9 mouse cellular contexts compared by ENCODE assay signal in the genomic region with DNA sequence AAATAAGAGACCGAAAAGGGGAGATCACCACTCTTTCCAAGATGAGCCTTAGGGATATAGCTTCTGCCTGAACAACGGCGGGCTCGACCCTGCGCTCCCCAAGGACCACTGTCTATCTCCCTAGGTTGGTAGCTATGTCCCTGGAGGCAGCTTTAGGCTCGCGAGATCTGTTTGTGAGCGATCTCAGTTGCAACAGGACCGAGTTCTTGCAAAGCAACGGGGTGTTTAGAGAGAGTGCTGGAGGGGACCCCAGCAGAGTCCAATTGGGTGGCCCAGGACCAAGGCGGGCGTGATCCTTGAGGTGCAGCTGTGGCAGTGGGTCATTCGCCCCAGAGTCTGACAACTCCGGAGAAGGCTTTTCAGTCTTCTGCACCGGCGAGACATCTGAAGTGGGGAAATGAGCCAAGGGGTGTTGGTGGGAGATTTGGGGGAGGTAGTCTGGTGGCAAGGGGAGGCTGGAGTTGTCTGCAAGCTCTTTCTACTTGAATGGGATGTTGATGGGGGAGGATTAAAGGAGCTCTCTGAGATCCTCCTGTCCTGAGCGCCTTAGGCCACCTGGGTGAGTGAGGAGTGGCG. TPM values are rescaled to one million over a fixed set of nuclear protein-coding genes. Genes with fewer than 3 reads are reported as not detected.
DNase-seq lines count a peak whose midpoint lies in the region; ATAC-seq and TF ChIP-seq lines count a peak whose summit lies in the region.
"Had no signal": no experiment of that assay in that cellular context is flagged by ENCODE, and none has a peak within 500 bp of the region (broad histone marks: within the 10 kb centered on the region; RNA-seq: fewer than 3 reads in every experiment).

No protein-coding gene starts in this region.

- H3K36me3 ChIP-seq in heart, embryonic 12.5 days, result no peaks in the 10 kb centered on the region
- H3K36me3 ChIP-seq in embryonic facial prominence, embryonic 11.5 days (replicated peaks; ENCODE audit: control insufficient read depth, insufficient read depth, low read depth, low read length), result no peaks in the 10 kb centered on the region
- H3K36me3 ChIP-seq in hindbrain, postnatal 0 days (ENCODE audit: insufficient read depth, low read length), result 0 out of 2 replicates have a peak, but pooled peaks cover 4% of the 10 kb centered on the region
- peaks cover 11% of the 10 kb centered on the region; the same call in 1 of the 2 replicates for H3K36me3 ChIP-seq in neural tube, embryonic 12.5 days
- no peaks in the 10 kb centered on the region for H3K36me3 ChIP-seq in thymus, adult 2 months (ENCODE audit: control insufficient read depth, insufficient read depth, low read length)
- H3K36me3 ChIP-seq: G1E had no signal

- ATAC-seq in heart, embryonic 12.5 days (ENCODE audit: insufficient number of reproducible peaks, low FRiP score), result no peak
- no peak; the same call in 1 of the 2 replicates for ATAC-seq in embryonic facial prominence, embryonic 11.5 days (replicated peaks; ENCODE audit: insufficient number of reproducible peaks, low FRiP score, low TSS enrichment, low read depth)
- ATAC-seq in hindbrain, postnatal 0 days, result peak; percentile 47
- ATAC-seq in neural tube, embryonic 12.5 days (ENCODE audit: low FRiP score, low read depth), result peak; percentile 30

- H3K4me1 ChIP-seq in heart, embryonic 12.5 days (replicated peaks), result peaks cover 15% of the 10 kb centered on the region
- H3K4me1 ChIP-seq in embryonic facial prominence, embryonic 11.5 days (ENCODE audit: control insufficient read depth, insufficient read depth, low read length), result peaks cover 6% of the 10 kb centered on the region
- H3K4me1 ChIP-seq in hindbrain, postnatal 0 days (ENCODE audit: insufficient read depth, low read length), result peaks cover 13% of the 10 kb centered on the region
- H3K4me1 ChIP-seq in neural tube, embryonic 12.5 days, result peaks cover 52% of the 10 kb centered on the region
- H3K4me1 ChIP-seq in thymus, adult 2 months (replicated peaks; ENCODE audit: control insufficient read depth, insufficient read depth, low read length), result no peaks in the 10 kb centered on the region

- H3K4me3 ChIP-seq in heart, embryonic 12.5 days, result peak overlapping the region; percentile 74
- peak overlapping the region; percentile 76 for H3K4me3 ChIP-seq in embryonic facial prominence, embryonic 11.5 days (ENCODE audit: low read depth, low read length)
- peak overlapping the region; percentile 62 for H3K4me3 ChIP-seq in hindbrain, postnatal 0 days (ENCODE audit: low read length)
- H3K4me3 ChIP-seq in neural tube, embryonic 12.5 days, result peak overlapping the region; percentile 84
- no peak overlapping the region for H3K4me3 ChIP-seq in thymus, adult 2 months (ENCODE audit: control insufficient read depth, insufficient read depth, low read length)

- peak overlapping the region; percentile 77; the same call in 1 of the 2 replicates for H3K9ac ChIP-seq in heart, embryonic 12.5 days
- H3K9ac ChIP-seq in embryonic facial prominence, embryonic 11.5 days (replicated peaks; ENCODE audit: low read length), result peak overlapping the region; percentile 40
- peak overlapping the region; percentile 70 for H3K9ac ChIP-seq in hindbrain, postnatal 0 days (replicated peaks; ENCODE audit: low read length)
- H3K9ac ChIP-seq in neural tube, embryonic 12.5 days, result peak overlapping the region; percentile 93

- peak overlapping the region; percentile 98 for H3K4me2 ChIP-seq in heart, embryonic 12.5 days
- peak overlapping the region; percentile 53 for H3K4me2 ChIP-seq in embryonic facial prominence, embryonic 11.5 days (ENCODE audit: low read depth, low read length)
- H3K4me2 ChIP-seq in hindbrain, postnatal 0 days (ENCODE audit: low read depth, low read length), result peak overlapping the region; percentile 94
- H3K4me2 ChIP-seq in neural tube, embryonic 12.5 days (replicated peaks), result peak overlapping the region; percentile 78

- no peaks in the 10 kb centered on the region for H3K9me3 ChIP-seq in heart, embryonic 12.5 days (replicated peaks)
- H3K9me3 ChIP-seq in embryonic facial prominence, embryonic 11.5 days (replicated peaks; ENCODE audit: control insufficient read depth, low read length), result no peaks in the 10 kb centered on the region
- no peaks in the 10 kb centered on the region for H3K9me3 ChIP-seq in hindbrain, postnatal 0 days (ENCODE audit: low read length)
- no peaks in the 10 kb centered on the region for H3K9me3 ChIP-seq in neural tube, embryonic 12.5 days

- no peak for TF ChIP-seq CTCF in hindbrain, postnatal 0 days (IDR thresholded peaks at IDR 0.05; ENCODE audit: low read depth)
- TF ChIP-seq CTCF in thymus, adult 2 months (IDR thresholded peaks at IDR 0.05; ENCODE audit: borderline replicate concordance, control insufficient read depth, extremely low read depth, insufficient read depth, low read length, poor library complexity), result no peak

- WGBS in heart, embryonic 12.5 days, result under 1% methylated on average over 18 of the region's 18 CpGs
- under 1% methylated on average over 18 of the region's 18 CpGs for WGBS in embryonic facial prominence, embryonic 11.5 days
- WGBS in hindbrain, postnatal 0 days, result 4% methylated on average over 18 of the region's 18 CpGs
- WGBS in neural tube, embryonic 12.5 days, result 2% methylated on average over 18 of the region's 18 CpGs
- WGBS in thymus, adult 2 months, result 12% methylated on average over 18 of the region's 18 CpGs

- no peak for TF ChIP-seq POLR2A in thymus, adult 2 months (IDR thresholded peaks at IDR 0.05; ENCODE audit: control insufficient read depth, extremely low read depth, insufficient read depth, low read length, poor library complexity)

- DNase-seq in heart, adult 8-10 months (ENCODE audit: low spot score), result no peak
- DNase-seq in embryonic facial prominence, embryonic 11.5 days (ENCODE audit: low spot score), result peak; percentile 26
- peak; percentile 55 for DNase-seq in hindbrain, postnatal 0 days (ENCODE audit: low spot score)
- no peak for DNase-seq in urinary bladder, postnatal 14 days (ENCODE audit: low spot score)
- no peak for DNase-seq in urinary bladder, postnatal 4 days (ENCODE audit: low spot score in 2 of 2)
- DNase-seq in thymus, adult 2 months, result no peak

- H3K27ac ChIP-seq in heart, embryonic 12.5 days (ENCODE audit: poor library complexity, severe bottlenecking), result no peak overlapping the region
- peak overlapping the region; percentile 95 for H3K27ac ChIP-seq in embryonic facial prominence, embryonic 11.5 days (replicated peaks; ENCODE audit: low read depth, low read length)
- H3K27ac ChIP-seq in hindbrain, postnatal 0 days, result peak overlapping the region; percentile 92
- H3K27ac ChIP-seq in neural tube, embryonic 12.5 days, result peak overlapping the region; percentile 86
- H3K27ac ChIP-seq in thymus, adult 2 months (ENCODE audit: control insufficient read depth, insufficient read depth, low read length), result no peak overlapping the region

- peaks cover 45% of the 10 kb centered on the region for H3K27me3 ChIP-seq in heart, embryonic 12.5 days (replicated peaks)
- no peaks in the 10 kb centered on the region for H3K27me3 ChIP-seq in embryonic facial prominence, embryonic 11.5 days (ENCODE audit: control insufficient read depth, insufficient read depth, low read length)
- H3K27me3 ChIP-seq in hindbrain, postnatal 0 days (ENCODE audit: insufficient read depth, low read length), result no peaks in the 10 kb centered on the region
- H3K27me3 ChIP-seq in neural tube, embryonic 12.5 days (replicated peaks), result no peaks in the 10 kb centered on the region
- H3K27me3 ChIP-seq in thymus, adult 2 months (ENCODE audit: control insufficient read depth, insufficient read depth, low read length), result peaks cover 10% of the 10 kb centered on the region

RNA-seq across cellular contexts. Expression of a gene that starts 15.2 kb away (rescaled TPM):
- polyA plus RNA-seq in heart, embryonic 12.5 days (2016; fragmentation: Nextera tagmentation; extraction: Ambion mirVana), result 3.5 and 3.7 TPM in 2 replicates
- 10 to 100 TPM; 52.3 to 84.3 (median 65.6) TPM for total RNA-seq in heart, adult 8-10 months (2022)
- 15.9 and 21.7 TPM in 2 replicates for polyA plus RNA-seq in embryonic facial prominence, embryonic 11.5 days (2014; fragmentation: Nextera tagmentation; extraction: Ambion mirVana)
- 139 and 147 TPM in 2 replicates for total RNA-seq in hindbrain, postnatal 0 days (2014; rRNA removed)
- 33.7 and 36.5 TPM in 2 replicates for polyA plus RNA-seq in hindbrain, postnatal 0 days (2015; fragmentation: Nextera tagmentation; extraction: Ambion mirVana)
- 48.8 and 49.0 TPM in 2 replicates for polyA plus RNA-seq in neural tube, embryonic 12.5 days (2016; fragmentation: Nextera tagmentation; extraction: Ambion mirVana)
- 13.3 and 13.4 TPM in 2 replicates for polyA plus RNA-seq in thymus, adult 2 months (2012; rRNA removed)
- polyA plus RNA-seq: G1E had no signal

Comparison
In these comparisons a context has a peak if more than half of its experiments do, and no peak if none do; other contexts are left out.
1. ATAC-seq: peak in hindbrain, postnatal 0 days (single experiment) and neural tube, embryonic 12.5 days (single experiment); none in heart, embryonic 12.5 days (single experiment) and embryonic facial prominence, embryonic 11.5 days (single experiment).
2. H3K27ac ChIP-seq: peak in embryonic facial prominence, embryonic 11.5 days (single experiment), hindbrain, postnatal 0 days (single experiment) and neural tube, embryonic 12.5 days (single experiment); none in heart, embryonic 12.5 days (single experiment) and thymus, adult 2 months (single experiment).
3. H3K9ac ChIP-seq: peak in every context shown above with its lines; median percentile 93 in neural tube, embryonic 12.5 days; 77 in heart, embryonic 12.5 days; 70 in hindbrain, postnatal 0 days; 40 in embryonic facial prominence, embryonic 11.5 days.
4. DNase-seq: peak in embryonic facial prominence, embryonic 11.5 days (single experiment) and hindbrain, postnatal 0 days (single experiment); none in heart, adult 8-10 months (single experiment), urinary bladder, postnatal 14 days (single experiment), urinary bladder, postnatal 4 days (0 of 2) and thymus, adult 2 months (single experiment).
5. Peak in every context shown above with its lines, with median percentiles within 50 percentile points of each other: H3K4me2 ChIP-seq.